Mouse (Mus musculus): ENCODE data around the gene Olfr523. TPM values are rescaled to one million over a fixed set of nuclear protein-coding genes. Genes with fewer than 3 reads are reported as not detected.
"Not testable (repeated sequence)": the region's sequence is repeated elsewhere in the genome, so short reads cannot be mapped to it uniquely, and the experiment has no call there.

The Olfr523 gene
- total RNA-seq (2021) = not detected
- long read RNA-seq, experiment 1 = 0 reads
- long read RNA-seq, experiment 2 = 0 reads

DNA sequence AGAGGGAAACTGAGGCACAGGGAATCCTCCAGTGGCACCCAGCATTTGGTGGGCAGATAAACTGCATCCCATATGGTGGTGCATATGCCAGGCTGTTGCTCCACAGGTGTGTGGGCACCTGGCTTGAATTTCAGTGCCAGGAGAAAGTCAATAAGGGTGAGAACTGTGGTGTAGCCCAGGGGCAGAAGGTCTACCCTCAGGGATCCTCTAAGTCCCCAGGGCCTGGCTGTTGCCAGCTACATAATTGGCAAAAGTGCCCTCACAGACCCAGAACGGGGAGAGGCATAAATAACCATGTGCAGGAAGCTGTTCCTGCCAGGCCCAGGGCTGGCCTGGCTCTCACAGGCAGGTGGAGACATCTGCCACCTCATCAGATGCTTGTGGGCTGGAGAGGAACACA, at the start of gene Olfr523:
Olfr523 (plus strand) TSS at position 282 of the 400 bp plus-strand sequence.
- DNase-seq (ENCODE audit: low spot score in 2 of 2) = no peak

- no peak for DNase-seq (ENCODE audit: low spot score in 2 of 2)
Observed at GRCm38 (mm10) chr7:140124382-140124781, 48.6 kb upstream of the Olfr523 start.

DNA sequence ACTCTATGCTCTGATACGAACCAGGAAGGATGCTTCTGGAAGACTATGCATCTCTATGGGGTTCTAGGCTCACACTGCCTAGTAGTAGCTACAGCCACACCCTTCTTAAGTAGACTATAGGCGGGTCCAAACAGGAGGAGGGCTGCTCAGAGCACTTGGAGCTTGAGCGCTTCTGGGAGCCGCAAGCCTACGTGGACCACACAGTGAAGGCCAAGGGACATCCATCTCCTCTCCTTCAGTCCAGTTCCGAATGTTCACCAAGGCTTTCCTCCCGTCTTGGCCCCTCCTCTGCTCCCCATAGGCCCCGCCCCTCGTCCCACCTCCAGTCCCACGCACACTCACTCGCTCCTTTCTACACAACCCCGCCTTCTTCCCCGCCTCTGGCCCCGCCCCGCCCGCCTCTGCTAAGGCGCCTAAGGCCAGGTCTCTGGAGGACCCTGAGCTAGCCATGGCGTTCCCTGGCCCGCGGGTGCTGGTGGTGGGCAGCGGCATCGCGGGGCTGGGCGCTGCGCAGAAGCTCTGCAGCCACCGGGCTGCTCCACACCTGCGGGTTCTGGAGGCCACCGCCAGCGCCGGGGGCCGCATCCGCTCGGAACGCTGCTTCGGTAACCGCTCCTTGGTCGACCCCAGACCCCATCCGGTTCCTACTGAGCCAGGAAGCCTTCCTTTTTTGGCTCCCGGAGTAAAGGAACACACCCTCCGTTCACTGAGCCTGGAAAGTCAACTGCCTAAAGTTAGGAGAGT, 47.6 kb upstream of the Olfr523 start:
- DNase-seq (ENCODE audit: low spot score in 2 of 2) = peak; percentile 76 to 89

GRCm38 (mm10) chr7:140126022-140126350, 47.0 kb upstream of the Olfr523 start:
- DNase-seq (ENCODE audit: low spot score in 2 of 2) = no peak

DNA sequence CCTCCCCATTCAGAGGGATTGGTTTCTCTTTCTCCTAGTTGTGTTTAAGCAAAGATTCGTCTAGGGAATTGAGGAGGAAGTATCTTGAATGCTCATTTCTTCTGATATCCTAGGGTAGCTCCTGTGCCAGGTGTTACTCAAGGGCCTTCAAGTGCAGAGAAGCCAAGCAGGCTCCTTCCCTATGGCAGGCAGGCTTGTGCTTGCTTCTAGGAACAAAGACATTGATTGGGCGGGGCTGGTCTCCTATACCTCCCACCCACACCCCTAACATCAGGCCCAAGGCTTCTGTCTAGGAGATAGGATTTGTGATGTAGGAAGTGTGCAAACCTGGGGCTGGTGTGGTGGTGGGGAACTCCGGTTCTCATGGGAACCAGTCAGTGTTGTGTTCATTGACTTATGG, 46.1 kb upstream of the Olfr523 start:
- no peak for DNase-seq (ENCODE audit: low spot score in 2 of 2)

DNA sequence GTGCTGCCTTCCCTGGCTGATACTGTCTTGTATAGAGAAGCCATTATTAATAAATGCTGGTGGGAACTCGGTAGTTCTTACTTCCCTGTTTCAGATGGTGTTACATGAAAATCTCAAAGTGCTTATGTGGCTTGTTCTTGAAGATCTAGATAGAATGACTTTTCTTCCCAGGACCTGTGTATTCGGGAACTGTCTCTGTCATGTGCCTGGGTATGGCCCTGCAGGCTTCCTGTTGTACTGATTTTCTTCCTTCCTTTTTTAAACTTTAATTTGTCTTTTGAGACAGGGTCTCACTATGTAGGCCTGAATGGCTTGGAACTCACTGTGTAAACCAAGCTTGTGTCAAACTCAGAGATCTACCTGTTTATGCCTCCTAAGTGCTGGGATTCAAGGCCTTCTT, 45.1 kb upstream of the Olfr523 start:
- no peak for DNase-seq (ENCODE audit: low spot score in 2 of 2)

DNA sequence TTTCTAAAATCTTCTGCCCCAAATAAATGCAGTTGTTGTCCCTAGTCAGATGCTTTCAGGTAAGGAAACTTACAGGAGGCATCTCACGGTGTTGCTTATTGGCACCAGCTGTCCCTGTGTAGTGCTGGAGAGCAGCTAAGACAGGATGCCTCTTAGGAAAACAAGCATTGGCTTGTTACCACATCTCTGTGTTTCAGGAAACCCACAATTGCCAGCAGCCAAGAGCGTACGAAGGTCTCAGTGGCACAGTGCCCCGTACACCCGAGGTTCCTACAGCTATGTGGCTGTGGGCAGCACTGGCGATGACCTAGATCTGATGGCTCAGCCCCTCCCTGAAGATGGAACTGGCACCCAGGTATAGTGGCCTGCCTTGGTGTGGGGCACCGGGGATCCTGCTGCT, 40.8 kb upstream of the Olfr523 start:
- not testable (repeated sequence) for DNase-seq (ENCODE audit: low spot score in 2 of 2)

DNA sequence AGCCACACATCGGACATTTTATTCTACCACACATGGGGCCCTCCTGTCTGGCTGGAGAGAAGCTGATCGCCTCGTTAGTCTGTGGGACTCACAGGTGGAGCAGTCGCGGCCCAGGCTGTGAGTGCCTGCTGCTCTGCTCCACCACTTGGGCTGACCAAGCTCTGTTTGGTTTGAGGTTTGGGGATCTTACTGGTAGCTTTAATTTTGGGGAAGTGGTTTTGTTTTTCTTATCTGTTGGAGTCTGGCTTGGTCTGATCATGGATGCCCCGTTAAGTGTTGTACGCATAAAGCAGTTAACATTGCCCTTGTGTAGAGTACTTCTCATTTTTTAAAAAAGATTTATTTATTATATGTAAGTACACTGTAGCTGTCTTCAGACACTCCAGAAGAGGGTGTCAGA, 39.0 kb upstream of the Olfr523 start:
- not testable (repeated sequence) for DNase-seq (ENCODE audit: low spot score in 2 of 2)

- no peak for DNase-seq (ENCODE audit: low spot score in 2 of 2)
Observed at GRCm38 (mm10) chr7:140135106-140135770, 37.8 kb upstream of the Olfr523 start.

DNA sequence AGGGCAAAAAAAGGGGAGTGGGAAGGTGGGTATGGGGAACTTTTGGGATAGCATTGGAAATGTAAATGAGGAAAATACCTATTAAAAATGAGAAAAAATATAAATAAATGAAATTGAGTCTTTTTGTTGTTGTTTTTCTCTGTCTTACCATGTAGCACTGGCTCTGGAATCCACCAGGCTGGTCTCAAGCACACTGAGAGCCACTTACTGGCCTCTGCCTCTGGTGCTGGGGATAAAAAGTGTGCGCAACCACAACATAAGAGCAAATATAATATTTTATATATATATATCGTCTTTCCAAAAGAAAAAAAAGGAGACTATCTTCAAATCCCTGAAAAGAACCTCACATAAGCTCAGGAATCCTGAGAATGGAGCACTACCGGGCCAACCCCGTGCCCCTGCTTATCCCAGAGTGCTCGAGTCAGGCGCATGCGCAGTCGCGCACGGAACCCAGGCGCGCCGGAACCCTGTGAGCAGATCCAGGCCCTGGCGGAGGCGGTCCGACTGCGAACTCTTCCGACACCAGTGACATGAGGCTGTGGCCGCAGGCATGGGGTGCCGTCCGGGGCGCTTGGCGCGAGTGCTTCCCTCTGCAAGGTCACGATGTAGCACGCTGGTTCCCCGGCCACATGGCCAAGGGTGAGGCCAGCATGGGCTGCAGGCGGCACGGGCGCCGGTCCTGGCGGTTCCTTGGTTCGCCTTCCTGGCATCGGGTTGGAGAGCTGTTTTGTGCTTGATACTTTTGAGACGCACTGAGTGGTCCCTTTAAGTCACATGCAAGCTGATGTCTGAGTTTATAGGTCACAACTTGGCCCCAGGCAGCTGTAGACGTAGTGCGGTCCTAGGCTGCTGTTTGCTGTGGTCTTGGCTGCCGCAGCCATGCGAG, 35.6 kb upstream of the Olfr523 start, which contains the start of gene Mtg1:
Mtg1 (plus strand) TSS at position 430 of the 886 bp plus-strand sequence.
- peak; percentile 94 to 97 for DNase-seq (ENCODE audit: low spot score in 2 of 2)

DNA sequence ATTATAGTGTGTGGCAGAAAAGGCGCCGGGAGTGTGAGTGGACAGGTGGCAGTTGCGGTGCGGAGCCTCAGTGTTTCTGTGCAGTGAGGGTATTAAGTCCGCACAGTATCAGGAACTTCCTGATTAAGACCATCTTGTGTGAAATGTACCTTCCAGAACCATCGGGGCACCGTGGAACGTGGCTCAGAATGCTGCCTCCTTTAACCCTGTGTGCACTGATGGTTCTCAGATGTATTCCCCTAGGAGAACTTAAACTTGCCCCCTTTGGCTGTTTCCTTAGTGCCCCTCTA, 35.1 kb upstream of the Olfr523 start:
- DNase-seq (ENCODE audit: low spot score in 2 of 2) = no peak

DNA sequence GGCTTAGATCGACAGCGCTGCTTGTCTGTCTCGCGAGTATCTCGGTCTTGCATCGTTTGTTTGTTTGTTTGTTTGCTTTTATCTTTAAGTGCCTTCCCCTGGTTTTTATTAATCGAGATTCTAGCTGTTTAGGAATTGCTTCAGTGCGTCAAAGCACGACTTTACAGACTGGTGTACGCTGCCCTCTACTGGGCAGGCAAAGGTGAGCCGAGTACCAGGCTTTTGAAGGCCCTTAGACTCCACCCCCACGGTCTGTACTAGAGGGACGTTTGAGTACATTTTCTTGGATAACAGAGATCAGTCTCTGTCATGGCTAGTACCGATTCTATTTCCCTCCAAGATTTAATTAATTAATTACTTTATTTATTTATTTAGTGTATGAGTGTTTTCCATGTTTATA, 31.7 kb upstream of the Olfr523 start:
- DNase-seq (ENCODE audit: low spot score in 2 of 2) = peak in 1 of 2 experiments; percentile 27

DNA sequence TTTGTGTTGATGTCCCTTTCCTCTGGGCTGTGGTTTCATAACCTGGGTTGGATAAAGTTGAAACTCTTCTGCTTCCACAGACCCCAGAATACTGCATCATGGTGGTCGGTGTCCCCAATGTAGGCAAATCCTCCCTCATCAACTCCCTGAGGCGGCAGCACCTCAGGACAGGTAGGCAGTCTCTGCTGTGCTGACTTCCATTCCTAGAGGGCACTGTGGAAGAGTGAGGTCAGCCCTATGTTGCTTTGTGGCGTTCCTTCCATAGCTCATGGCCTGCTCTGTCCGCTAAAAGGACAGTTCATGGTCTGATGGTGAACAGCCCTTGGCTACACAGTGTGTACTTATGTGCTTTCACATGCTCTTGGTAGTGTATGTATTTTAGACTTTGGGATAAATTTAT, 28.5 kb upstream of the Olfr523 start:
- DNase-seq (ENCODE audit: low spot score in 2 of 2) = no peak

DNA sequence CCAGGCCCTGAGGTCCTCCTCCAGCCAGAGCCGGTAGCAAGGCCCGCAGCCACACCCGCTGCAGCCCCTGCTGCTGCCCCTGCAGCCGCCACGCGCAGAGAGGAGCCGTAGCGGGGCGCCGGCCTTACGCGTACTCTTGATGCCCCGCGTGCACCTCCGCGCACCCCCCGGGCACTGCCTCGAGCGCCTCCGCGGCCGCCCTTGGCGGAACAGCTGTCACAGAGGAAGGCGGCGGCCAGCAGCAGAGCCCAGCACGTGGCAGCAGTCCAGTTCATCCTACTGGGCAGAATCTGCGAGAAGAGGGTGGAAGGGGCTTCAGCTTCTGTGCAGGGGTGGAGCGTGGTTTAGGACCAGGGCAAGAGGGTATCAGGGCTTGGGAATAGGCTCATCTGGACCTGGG, 19.6 kb upstream of the Olfr523 start:
- DNase-seq (ENCODE audit: low spot score in 2 of 2) = peak in 1 of 2 experiments; percentile 14

- no peak for DNase-seq (ENCODE audit: low spot score in 2 of 2)
Observed at GRCm38 (mm10) chr7:140153829-140154217, 19.2 kb upstream of the Olfr523 start.

DNA sequence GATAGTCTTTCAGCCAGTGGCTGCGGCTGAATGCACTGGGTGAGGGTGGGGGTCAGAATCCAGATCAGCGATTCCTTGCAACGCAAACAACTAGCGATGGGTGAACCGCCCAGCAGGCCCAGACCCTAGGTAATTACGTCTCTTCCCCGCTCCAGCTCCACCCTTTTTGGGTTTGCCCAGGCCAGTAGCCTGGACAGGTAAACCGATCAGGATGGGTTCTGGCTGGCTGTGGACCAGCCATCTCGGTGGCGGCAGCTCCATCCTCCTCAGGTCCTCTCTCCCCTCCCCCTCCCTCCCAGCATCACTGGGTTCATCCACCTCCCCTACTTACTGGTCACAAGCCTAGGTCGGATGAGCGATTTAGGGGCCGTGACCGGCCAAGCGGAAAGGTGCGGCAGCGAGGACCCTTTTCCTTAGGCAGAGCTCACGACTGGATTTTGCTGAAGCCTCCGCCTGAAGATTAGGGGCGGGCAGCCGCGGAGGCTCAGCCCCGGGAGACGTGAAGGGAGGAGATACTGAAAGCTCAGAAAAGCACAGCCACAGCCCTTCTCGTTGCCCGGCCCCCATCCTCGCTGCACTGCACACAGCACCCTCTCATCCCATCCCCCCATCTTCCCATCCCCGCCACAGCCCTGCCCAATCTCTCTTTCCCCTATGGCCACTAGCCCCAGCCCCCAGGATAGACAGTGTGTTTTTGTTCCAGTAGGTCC, 18.6 kb upstream of the Olfr523 start, which contains the start of gene Sprn:
Sprn (minus strand) TSS at position 660 of the 710 bp plus-strand sequence.
- DNase-seq (ENCODE audit: low spot score in 2 of 2) = no peak

DNA sequence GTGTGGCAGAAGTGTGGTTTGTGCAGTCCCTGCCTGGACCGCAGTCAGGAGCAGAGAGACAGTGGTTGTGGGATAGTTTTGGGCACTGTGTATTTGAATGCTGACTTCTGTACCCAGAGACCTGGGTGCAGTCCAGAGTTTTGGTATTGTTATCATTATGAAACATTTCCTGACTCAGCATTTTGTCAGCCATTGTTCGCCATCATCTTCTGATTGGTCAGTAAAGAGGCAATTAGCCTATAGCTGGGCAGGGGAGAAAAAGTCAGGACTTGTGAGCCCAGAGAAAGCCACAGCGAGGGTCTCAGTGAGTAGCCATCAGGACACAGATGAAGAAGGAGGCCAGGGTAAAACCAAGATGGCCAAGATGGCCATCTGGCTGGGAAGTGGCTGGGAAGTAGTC, 12.7 kb upstream of the Olfr523 start:
- no peak for DNase-seq (ENCODE audit: low spot score in 2 of 2)

- no peak for DNase-seq (ENCODE audit: low spot score in 2 of 2)
Observed at GRCm38 (mm10) chr7:140164664-140165063, 8.4 kb upstream of the Olfr523 start, which contains the start of gene Olfr522. TSS of gene Olfr522 (minus strand) at chr7:140164764.

DNA sequence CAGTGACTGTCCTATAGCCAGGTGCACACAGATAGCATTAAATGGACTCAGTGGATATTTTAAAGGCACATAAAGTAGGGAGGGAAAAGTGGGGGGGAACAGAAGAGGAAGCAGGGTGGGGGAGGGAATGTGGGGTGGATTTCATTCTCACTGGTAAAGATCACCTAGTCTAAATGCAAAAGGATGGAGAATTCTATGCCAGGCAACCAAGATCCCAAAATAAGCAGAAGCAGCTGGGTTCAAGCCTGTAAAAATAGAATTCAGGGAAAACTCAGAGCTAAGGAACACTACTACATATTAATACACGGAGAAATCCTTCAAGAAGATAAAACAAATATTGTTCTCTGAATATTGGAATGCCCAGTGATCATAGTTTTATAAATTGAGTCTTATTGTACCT, 5.1 kb upstream of the Olfr523 start:
- DNase-seq (ENCODE audit: low spot score in 2 of 2) = no peak

DNA sequence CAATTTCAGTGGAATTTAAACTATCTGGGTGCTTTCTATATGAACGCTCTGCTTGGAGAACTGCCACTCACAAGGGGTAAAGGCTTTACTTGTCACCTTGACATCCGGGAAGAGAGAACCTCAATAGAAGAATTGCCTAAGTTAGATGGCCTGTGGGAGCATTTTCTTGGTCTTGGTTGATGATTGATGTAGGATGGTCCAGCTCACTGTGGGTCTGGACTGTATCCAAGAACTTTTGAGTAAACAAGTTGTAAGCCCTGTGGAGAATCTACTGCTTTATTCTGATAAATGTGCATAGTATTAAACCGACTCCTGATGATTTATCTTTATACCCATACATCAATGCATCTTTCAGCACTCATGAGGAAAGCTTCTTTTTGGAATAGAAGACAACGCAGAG, 3.6 kb upstream of the Olfr523 start:
- DNase-seq (ENCODE audit: low spot score in 2 of 2) = no peak

GRCm38 (mm10) chr7:140170863-140171262, 2.2 kb upstream of the Olfr523 start:
- no peak for DNase-seq (ENCODE audit: low spot score in 2 of 2)
